Mouse (Mus musculus) adrenal gland, postnatal 25 days (tissue): ENCODE measurements at regions not wholly inside any gene's neighbourhood (a gene's known extent, or its start where the extent isn't known, plus 50 kb on each side); places are given as distances from the start of the nearest gene placed in this dataset.
"Not testable (repeated sequence)": the region's sequence is repeated elsewhere in the genome, so short reads cannot be mapped to it uniquely, and the experiment has no call there.

Experiments used
- DNase-seq: peaks from one replicate; pipeline ENCODE4 v3.0.0; 2021; ENCODE audit warnings: mixed read lengths

DNA sequence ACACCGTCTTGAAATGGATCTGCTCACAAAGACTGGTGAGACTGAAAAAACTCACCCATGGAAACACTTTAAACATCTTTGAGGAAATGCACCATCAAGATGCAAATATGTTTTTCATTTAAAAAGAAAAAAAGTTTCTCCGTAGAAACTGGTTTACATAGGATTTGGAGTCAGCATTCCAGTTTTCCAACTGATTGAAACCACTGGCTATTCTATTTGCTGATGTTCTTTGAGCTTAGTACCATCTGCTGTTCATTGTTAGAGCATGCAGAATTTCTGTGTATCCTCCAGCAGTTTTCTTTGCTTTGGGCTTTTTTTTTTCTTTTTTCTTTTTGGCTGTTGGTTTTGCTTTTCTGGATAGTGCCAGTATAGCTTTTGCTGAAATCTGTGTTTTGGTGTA is 1948.3 kb downstream of the 9330182O14Rik start:
- no peak for DNase-seq

DNA sequence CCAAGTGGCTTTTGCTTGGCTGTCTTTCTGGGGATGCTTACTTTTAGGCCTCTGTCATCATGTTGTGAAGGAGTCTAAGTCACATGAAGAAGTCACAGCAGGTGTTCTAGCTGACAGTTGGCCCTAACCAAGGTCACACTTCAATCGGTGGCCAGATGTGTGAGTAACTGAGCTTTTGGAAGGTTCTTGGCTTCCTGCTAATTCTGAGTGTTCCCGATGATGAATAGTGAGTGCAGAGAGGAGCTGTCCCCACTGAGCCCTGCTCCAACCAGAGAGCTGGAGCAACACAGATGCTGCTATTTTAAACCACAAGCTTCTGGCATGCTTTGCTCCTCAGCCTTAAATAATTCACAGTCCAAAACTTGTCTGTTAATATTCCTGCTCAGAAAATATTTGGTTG is 1966.6 kb downstream of the 9330182O14Rik start:
- no peak for DNase-seq

DNA sequence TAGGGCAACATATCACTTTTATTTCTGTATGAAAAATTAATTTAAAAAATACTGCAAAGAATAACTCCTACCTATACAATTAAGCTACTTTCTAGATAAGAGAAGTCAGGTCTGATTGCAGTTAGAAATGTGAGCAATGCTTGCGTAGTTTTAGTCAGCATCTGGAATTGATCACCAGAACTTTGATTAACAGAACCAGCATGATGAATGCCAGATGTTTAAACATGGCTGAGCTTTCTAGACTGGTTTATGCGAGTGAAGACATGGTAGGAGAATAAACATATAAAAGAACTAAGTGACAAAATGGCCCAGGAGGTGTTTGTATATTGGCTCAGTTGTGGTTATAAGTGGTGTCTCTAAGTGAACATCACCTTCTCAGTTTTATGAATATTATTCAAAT is 1970.7 kb downstream of the 9330182O14Rik start:
- DNase-seq: no peak

DNA sequence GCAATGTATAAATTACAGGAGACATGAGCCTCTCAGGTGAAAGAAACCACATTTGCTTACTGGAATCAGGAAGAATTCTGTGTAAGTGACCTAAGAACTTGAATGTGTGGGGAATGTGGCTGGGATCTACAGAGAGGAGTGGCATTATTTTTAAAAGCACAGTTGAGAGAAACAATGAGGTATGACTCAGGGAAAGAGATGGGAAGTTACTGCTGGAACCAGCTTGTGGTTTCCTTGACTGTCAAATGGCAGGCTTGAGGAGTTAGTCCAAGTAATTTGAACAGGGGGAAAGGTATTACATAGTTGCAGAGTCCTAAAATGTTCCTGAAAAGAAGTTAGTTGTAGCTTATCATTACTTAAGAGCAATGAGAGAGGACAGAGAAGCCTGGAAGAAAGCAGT is 1972.9 kb downstream of the 9330182O14Rik start:
- DNase-seq: no peak

DNA sequence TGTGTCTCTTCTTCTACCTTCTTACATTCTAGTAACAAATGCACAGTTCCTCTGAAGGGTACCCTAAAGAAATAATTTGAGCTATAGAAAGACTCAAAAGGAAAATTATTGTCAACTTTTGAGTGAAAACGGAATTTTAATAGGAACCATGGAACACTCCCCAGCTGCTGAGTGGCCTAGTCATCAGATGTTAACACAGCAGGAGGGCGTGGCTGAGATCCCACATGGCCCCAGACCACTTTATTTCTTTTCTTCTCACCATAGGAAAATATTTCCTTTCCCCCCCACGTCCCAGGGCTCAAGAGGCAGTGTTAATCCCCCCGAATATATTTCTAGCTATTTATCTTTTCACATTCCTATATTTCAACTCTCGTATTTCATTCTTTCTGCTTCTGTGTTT is 1977.6 kb downstream of the 9330182O14Rik start:
- DNase-seq: no peak

DNA sequence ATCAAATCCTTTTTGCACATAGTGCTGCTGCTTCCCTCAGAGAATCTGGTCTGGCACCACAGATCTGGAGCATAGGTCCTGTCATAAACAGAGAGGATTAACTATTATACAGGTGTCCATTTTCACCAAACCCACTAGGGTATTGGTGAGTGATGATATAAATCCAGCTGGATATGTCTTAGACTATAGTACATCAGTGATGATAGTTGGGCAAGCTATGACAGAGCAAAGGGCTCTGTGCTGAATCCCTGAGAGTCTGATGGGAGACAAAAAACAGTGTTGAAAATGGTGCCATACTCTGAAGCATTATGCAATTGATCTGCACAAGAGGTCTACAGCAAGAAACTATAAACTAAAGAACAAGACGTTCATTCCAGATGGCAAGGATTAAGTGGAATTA is 1993.3 kb downstream of the 9330182O14Rik start:
- DNase-seq: no peak

DNA sequence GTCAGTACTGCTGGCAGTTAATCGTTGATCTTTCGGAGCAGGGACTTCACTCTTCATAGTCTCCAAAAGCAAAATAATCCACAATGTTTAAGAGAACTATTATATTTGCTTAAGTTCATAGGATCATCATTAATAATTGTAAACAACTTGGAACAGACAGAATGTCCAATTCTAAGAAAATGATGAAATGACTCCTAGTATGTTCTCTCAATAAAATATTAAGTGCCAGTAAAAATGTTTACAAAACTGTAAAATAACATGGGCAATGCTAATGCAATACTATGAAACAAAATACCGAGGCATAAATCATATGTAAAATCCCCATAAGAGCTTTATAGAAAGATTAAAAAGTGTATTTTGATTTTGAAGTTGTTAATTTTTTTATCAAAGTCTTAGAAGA is 1994.8 kb downstream of the 9330182O14Rik start:
- DNase-seq: no peak

DNA sequence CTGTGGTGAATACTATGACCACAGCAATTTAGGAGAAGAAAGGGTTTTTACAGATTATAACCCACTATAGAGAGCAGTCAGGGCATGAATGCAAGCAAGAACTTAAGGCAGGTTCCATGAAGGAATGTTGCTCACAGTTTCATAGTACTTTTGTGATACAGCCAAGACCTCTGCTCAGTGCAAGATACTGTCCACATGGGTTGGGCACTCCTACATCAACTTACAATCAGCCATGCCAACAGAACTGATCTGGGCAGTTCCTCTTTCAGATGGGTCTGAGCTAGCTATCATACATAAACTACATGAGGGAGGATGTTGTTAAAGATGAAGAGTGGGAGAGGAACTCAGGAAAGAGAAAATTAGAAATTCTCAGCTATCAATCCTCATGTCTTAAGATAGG is 2032.4 kb downstream of the 9330182O14Rik start:
- no peak for DNase-seq

DNA sequence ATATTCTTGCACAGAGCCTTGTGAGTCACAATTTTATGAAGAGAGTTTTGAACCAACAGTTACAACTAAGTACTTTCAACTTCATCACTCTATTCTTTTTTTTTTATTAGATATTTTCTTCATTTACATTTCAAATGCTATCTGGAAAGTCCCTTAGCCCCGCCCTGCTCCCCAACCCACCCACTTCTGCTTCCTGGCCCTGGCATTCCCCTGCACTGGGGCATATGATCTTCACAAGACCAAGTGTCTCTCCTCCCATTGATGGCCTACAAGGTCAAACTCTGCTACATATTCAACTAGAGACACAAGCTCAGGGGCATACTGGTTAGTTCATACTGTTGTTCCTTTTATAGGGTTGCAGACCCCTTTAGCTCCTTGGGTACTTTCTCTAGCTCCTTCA is 2043.6 kb downstream of the 9330182O14Rik start:
- DNase-seq: not testable (repeated sequence)

DNA sequence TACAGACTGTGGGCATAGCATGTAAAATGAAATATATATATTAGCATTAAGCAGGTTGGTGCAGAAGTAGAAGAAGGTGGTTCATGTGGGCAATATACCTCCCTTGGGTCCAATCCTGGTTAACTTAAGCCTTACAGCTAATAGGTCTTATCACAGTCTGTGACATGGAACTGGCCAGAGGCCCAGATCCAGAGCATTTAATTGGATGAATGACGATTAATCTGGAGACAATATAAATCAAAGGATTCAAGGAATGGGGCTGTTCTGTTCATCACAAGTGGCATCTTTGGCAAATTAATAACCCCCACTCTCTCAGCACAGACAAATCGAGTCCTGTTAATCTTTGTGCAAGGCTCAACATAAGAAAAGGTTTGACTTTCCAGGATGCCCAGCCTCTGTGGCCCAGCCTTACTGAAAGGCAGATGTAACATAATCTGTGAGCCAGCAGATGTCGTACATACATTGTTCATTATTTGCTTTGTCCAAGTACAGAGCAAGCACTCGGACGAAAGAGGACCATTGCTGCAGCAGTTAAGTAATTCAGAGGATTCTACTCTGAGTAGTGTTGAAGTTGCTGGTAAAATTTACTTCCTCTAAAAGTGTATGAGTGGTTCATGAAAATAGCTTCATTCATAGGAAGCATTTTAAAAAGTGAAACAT is 2073.2 kb downstream of the 9330182O14Rik start:
- DNase-seq: no peak

DNA sequence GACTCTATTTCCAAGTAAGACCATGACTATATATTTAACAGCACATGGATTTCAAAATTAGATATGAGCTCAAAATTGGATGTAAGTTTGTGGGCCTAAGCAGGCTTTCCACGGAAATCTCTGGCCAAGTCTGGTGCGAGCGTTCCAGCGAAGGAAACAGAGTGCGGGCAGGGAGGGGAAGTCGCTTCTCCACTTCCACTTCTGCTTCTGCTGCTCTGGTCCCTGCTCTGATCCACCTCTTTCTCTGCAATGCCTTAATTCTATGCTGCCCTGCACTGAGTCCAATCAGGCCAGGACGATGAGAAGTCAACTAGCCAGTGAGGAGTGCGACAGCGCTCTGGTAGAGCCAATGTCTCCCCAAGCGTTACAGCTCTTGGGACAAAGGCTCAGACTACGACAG is 2085.3 kb downstream of the 9330182O14Rik start:
- DNase-seq: no peak

DNA sequence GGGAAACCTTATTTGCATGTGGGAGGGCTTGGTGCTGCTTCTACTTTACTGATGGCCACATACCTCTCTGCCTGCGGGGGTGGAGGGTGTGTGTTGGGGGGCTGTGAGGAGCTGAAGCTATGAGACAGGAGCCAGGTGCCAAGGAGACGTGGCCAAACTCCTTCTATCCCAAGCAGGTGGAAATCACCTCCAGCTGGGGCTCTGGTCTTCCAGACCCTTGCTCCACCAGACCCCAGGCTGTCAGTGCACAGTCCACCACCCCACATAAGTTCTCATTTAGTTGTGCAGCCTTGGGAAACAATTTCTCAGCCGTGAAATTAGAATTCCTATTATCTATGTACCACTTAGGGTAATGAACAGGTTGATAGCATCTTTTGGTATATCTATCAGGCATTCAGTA is 2085.8 kb downstream of the 9330182O14Rik start:
- DNase-seq: no peak

DNA sequence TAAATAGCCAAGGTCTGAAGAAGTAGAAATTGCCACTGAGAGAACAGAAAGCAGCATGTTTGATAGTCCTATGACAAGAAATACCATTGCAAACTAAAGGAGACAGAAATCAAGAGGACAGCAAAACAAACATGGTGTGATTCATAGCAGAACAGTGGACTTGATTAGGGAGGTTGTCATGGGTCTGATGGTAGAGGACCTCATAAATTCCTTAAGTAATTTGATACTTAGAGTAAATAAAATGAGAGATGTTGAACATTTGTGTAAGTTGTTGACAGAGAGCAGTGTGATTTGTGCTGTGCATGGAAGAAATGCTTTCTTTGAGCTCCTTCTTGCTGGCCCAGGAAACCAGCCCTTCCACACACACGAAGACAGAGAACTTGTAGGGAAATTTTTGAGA is 2090.8 kb downstream of the 9330182O14Rik start:
- no peak for DNase-seq

DNA sequence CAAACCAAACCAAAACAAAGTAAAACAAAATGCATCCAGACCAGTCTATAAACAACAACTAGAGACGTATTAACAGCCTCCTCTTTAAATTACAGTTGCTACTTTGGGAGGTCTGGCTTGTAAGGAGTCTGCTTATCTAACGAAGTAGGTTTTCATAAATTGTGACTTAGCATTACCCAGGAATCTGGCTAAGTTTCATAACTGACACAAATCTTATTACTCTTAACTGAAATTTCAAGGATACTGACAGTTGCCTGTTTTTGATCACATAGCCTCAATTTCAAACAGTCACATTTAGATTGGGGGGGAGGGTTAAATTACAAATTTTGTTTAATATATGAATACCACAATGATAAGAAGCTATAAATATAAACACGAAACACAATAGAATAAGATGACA is 2097.5 kb downstream of the 9330182O14Rik start:
- DNase-seq: no peak

DNA sequence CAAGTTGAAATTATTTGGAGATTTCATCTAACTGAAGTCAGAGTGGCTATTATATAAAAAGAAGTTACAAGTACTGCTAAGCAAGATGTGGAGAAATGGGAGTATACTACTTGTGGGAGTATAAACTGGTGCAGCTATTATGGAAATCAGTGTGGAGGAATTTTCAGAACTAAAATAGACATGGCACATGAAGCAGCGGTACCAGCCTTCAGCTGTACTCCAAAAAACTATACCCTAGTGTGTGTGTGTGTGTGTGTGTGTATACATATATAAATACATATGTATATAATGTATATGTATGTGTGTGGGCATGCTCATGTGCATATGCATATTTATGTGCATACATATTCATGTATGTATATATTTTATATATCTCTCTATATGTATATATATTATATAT is 2112.6 kb downstream of the 9330182O14Rik start:
- DNase-seq: no peak

DNA sequence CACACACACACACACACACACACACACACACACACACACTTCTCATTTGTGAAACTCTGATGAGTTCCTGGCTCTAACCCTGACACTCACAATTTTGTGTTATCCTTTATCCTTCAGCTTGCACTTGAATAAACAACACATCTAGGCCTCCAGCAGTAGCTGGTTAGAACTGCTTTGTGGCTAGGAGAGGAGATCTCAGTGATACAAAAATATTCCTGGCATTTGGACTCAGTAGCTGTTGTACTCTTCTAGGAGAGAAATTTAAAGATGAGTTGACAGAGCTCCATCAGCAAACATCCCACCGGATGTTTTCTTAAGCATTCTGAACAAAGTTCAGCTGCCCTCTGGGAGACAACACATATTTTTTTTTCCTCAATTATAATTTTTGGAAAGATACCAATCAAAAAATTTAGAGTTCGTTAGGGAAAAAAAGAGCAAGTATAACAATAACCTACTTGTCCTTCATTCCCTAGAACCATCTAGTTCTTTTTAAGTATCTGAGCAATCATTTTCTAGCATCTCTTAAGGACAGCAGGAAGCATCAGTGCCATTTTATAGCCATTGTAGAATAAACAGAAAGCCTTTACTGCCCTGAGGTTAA is 2118.7 kb downstream of the 9330182O14Rik start:
- DNase-seq: no peak

DNA sequence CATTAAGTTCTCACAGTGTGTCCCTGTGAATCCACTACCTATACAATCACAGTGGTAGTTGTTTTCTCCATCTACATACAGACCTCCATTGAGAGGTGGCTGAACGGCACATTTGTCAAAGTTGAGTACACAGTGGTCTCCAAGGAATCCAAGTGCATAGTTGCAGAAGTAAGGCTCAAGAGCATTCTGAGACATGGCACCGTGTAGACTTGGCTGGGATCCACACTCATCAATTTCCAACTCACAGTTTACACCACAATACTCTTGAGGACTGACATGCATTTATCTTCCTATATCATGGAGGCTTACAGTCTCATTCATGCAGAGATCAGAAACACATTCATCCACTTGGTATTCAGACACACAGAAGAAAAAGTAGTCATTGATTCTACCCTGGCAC is 2122.2 kb downstream of the 9330182O14Rik start:
- DNase-seq: no peak

DNA sequence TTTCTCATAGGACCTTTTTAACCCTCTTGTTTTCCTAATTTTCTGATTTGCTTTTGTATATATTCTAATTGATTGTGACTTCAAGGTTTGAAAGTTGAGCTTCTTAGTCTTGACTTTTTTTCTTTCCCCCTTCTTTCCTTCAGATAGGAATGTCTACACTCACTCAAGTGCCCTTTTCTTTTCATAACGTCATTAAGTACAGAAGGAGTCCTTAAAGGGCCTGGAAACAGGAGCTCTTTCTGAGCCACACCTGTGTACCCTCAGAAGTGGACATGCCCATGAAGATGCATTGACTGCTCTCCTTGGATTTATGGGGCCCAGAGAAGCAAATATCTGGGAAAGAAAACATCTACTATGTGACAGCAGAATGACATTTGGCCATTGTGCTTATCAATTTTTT is 2141.0 kb downstream of the 9330182O14Rik start:
- DNase-seq: no peak

DNA sequence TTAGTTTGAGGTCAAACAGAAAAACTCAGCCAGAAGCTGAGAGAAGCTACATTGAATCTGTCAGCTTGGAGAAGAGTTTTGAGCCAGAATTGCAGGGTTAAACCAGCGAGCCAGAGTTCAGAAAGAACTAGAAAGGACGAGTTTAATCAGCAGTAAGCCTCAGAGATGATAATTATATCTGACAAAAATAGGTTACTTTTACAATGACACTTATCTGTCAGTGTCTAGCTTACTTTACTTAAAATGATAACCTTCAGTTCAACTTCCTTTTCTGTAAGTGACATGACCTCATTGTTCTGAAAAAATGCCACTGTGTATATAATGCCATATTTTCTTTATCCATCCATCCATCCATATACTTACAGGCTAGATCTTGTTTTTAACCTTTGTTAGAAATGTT is 2143.1 kb downstream of the 9330182O14Rik start:
- DNase-seq: no peak

DNA sequence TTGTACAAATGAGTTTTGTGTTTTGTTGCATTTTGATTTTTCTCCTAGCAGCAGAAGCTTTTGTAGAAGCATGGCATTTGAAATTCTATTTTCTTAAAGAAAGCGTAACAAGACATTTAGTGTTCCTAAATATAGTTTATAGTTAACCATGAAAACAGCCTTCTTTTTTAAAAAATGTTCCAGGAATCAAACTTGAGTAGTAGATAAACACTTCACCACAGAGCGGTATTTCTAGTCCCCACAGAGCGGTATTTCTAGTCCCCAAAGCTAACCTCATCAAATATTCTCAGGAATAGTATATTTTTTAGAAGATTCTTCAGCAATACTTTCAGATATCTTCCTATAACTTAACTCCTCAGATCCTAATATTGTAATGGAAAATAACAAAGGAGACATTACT is 2146.6 kb downstream of the 9330182O14Rik start:
- DNase-seq: no peak

DNA sequence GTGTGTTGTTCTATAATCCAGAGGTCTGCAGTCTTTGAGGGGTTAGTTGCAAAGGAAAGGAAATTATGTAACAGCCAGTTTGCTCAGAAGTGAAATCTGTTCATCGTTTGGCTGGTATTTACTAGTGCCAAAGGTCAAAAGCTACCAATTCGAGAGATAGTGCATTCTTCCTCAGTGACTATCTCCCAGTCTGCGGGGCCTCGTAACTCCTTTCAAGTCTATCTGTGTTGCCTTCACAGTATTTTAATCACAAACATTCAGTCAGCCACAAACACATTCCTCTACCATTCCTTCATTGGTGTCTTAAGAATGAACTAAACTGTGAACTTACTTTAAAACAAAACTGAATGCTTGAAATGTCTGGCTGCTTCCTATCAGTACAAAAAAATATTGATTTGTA is 2162.2 kb downstream of the 9330182O14Rik start:
- no peak for DNase-seq

DNA sequence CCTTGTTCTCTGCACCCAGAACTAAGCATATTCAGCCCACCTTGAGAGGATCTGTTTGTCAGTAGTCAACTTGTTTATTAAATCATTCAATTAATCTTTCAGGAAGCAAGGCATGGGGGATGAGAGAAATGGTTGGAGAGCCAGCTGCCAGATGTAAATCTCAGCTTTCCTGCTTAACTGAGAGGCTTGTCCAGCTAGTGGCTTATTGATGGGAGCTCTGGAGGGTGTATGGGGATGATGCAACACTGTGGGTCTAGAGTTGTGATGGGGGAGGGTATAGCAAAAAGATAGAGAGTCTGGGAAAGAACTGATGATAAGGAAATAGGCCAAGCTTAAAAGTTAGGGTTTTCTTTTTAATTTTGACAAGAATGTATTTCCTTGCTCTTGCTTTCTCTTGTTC is 2163.3 kb downstream of the 9330182O14Rik start:
- no peak for DNase-seq

DNA sequence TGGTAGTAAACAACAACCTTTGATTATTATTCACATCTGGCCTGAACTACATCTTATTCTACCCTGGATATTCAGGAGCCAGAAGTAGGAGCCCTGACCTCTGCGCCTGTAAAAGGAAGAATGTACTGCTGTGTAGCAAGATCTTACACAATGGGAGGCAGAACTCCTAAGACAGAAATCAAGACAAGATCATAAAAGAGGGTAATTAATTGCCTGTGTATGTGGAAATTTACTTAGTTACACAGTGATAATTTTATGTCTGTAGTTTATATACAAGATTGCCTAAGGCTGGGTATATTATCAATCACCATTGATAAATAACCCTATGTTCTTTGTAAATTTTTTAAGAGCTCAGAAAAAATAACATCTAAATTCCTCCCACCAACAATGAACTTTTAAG is 2167.8 kb downstream of the 9330182O14Rik start:
- no peak for DNase-seq

DNA sequence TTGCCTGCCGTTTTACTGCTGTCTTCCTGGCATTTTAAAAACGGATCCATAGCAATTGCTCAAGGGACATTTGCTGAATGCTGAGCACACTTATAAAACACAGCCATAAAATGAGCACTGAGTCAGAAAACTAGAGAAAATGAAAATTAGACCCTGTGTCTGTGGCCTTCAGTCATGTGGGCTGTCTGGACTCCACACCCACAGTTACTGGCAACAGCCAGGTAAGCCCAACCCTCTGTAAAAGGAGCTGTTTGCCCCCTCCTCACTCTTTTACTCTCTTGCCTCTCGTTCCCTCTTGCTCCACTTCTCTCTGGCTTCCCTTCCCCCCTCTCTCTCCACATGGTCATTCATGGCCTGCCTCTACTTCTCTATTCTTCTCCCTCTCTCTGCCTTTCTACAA is 2169.9 kb downstream of the 9330182O14Rik start:
- DNase-seq: no peak

DNA sequence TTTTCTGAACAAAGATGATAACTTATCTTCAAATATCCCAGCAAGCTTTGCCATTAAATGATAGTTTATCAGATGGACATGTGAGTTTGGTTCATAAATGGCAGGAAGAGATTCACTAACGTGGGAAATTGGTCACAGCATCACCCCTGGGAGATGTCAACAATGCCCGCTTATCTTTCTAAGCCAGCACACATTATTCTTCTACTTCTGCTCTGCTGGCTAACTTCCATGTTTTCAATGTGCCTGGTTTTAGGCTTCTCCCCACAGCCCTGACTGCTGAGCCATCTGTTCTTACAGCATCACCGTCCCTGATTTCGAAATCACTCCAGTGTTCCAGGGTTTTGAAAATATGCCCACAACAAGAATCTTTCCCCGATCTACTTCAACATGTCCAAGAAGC is 2175.4 kb downstream of the 9330182O14Rik start:
- no peak for DNase-seq
